Mouse (Mus musculus): ENCODE measurements around the gene Tmem11. TPM values are rescaled to one million over a fixed set of nuclear protein-coding genes. Genes with fewer than 3 reads are reported as not detected.

Tmem11 gene
- total RNA-seq, 2 experiments from 2014 or later: 26.8 to 29.1 TPM

- DNase-seq (ENCODE audit: low spot score in 2 of 2): no peak
- TF ChIP-seq CTCF (conservative IDR thresholded peaks at IDR 0.05): no peak
- Histone ChIP-seq H3K27ac (peak overlapping the region; percentile 59; the same call in 1 of the 2 replicates), H3K4me3 (no peak overlapping the region)
Measured at GRCm38 (mm10) chr11:60837644-60838406, 41.2 kb downstream of the Tmem11 start.

DNA sequence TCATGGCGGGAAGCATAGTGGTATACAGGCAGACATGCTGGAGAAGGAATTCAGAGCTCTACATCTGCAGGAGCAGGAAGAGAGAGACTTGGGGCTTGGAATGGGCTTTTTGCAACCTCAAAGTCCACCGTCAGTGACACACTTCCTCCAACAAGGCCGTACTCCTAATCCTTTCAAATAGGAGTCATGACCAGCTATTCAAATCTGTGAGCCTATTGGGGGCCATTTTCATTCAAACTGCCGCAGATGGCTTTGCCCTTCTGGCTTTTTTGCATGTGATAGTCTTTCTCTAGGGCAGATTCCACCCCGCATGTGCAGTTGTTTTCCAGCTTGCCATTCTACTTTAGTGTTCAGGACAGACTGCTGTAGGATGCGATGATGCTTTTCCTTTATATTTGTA, 42.2 kb downstream of the Tmem11 start:
- no peak for TF ChIP-seq CTCF (conservative IDR thresholded peaks at IDR 0.05)
- Histone ChIP-seq H3K4me3 (no peak overlapping the region), H3K27ac (peak overlapping the region; percentile 59; the same call in 1 of the 2 replicates)
- DNase-seq (ENCODE audit: low spot score in 2 of 2): no peak

- DNase-seq (ENCODE audit: low spot score in 2 of 2): peak; percentile 84 to 92
- TF ChIP-seq CTCF (conservative IDR thresholded peaks at IDR 0.05): no peak
- peak within 1 kb of the TSS; percentile 95 for H3K27ac ChIP-seq
- H3K4me3 ChIP-seq: peak within 1 kb of the TSS; percentile 81
Measured at GRCm38 (mm10) chr11:60830433-60831052, 48.5 kb downstream of the Tmem11 start, which contains the start of gene Dhrs7b. TSS of gene Dhrs7b (plus strand) at chr11:60830631.

GRCm38 (mm10) chr11:60828903-60829302, 50.2 kb downstream of the Tmem11 start:
- no peak for DNase-seq (ENCODE audit: low spot score in 2 of 2)
- no peak overlapping the region for H3K4me3 ChIP-seq
- TF ChIP-seq CTCF (conservative IDR thresholded peaks at IDR 0.05): peak; percentile 57
- no peak overlapping the region for H3K27ac ChIP-seq

GRCm38 (mm10) chr11:60827241-60827945, 51.7 kb downstream of the Tmem11 start:
- TF ChIP-seq CTCF (conservative IDR thresholded peaks at IDR 0.05): no peak

GRCm38 (mm10) chr11:60826700-60827099, 52.4 kb downstream of the Tmem11 start:
- TF ChIP-seq CTCF (conservative IDR thresholded peaks at IDR 0.05): no peak

More at GRCm38 (mm10) chr11:60827241-60827945, 51.7 kb downstream of the Tmem11 start:
- no peak overlapping the region for H3K27ac ChIP-seq
- no peak for DNase-seq (ENCODE audit: low spot score in 2 of 2)
- no peak overlapping the region for H3K4me3 ChIP-seq

DNA sequence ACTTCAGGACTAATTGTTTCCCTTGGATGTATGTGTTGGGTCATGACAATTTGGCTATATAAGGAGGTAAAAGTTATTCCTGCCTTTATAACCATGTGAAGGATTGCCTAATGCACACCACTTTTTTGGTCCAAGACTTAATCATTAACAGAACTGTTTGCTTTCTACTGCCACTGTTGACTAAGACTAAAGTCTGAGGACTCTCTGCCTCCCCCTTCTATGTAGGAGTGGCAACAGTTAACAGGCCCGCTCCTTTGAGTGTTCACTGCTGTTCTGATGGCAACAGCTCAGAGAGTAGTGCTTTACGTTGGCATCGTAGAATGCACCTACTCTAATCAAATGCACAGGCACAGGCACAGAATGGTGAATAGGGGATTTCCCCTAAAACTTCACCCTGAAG, 53.9 kb downstream of the Tmem11 start:
- no peak for DNase-seq (ENCODE audit: low spot score in 2 of 2)
- no peak for TF ChIP-seq CTCF (conservative IDR thresholded peaks at IDR 0.05)
- no peak overlapping the region for H3K27ac ChIP-seq
- no peak overlapping the region for H3K4me3 ChIP-seq

More at GRCm38 (mm10) chr11:60826700-60827099, 52.4 kb downstream of the Tmem11 start:
- H3K27ac ChIP-seq: no peak overlapping the region
- no peak for DNase-seq (ENCODE audit: low spot score in 2 of 2)
- no peak overlapping the region for H3K4me3 ChIP-seq

GRCm38 (mm10) chr11:60823771-60824170, 55.3 kb downstream of the Tmem11 start:
- H3K4me3 ChIP-seq: no peak overlapping the region
- no peak for DNase-seq (ENCODE audit: low spot score in 2 of 2)
- no peak for TF ChIP-seq CTCF (conservative IDR thresholded peaks at IDR 0.05)
- H3K27ac ChIP-seq: no peak overlapping the region

DNA sequence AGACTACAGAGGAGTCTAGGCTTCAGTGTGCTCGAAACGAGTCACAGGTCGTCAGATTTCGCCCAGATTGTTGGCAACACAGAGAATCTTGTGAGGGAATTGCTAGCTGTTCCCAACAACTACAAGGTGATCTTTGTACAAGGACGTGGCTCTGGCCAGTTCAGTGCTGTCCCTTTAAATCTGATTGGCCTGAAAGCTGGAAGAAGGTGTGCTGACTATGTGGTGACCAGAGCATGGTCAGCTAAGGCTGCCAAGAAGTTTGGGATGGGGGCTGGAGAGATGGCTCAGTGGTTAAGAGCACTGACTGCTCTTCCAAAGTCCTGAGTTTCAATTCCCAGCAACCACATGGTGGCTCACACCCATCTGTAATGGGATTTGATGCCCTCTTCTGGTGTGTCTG, 62.7 kb downstream of the Tmem11 start:
- no peak for DNase-seq (ENCODE audit: low spot score in 2 of 2)
- Histone ChIP-seq H3K27ac (no peak overlapping the region), H3K4me3 (no peak overlapping the region)
- no peak for TF ChIP-seq CTCF (conservative IDR thresholded peaks at IDR 0.05)

Other genes starting within 250 kb of the Tmem11 start
- gene Llgl1, start 179.5 kb downstream of the Tmem11 start, total RNA-seq (2021): 10 to 100 TPM; 43.0 to 43.3 TPM
- gene Flii, start 152.0 kb downstream of the Tmem11 start, total RNA-seq (2021): 10 to 100 TPM; 59.5 to 68.2 TPM
- 10 to 100 TPM; 21.2 to 25.0 TPM for gene Mief2, start 150.9 kb downstream of the Tmem11 start, total RNA-seq (2021)
- gene Top3a, start 101.9 kb downstream of the Tmem11 start, total RNA-seq (2021): 1 to 10 TPM; 6.6 to 8.5 TPM
- gene Smcr8, start 101.7 kb downstream of the Tmem11 start, total RNA-seq (2021): 10 to 100 TPM; 32.3 to 34.3 TPM
- gene Shmt1, start 67.6 kb downstream of the Tmem11 start, total RNA-seq (2021): 1 to 10 TPM; 8.6 to 9.6 TPM
- gene Dhrs7b, start 48.6 kb downstream of the Tmem11 start, total RNA-seq (2021): 10 to 100 TPM; 28.3 to 29.4 TPM
- gene Natd1, start 35.5 kb upstream of the Tmem11 start, total RNA-seq (2021): 10 to 100 TPM; 10.6 TPM
- 10 to 100 TPM; 13.1 to 15.2 TPM for gene Map2k3, start 52.8 kb upstream of the Tmem11 start, total RNA-seq (2021)
- gene Kcnj12, start 143.3 kb upstream of the Tmem11 start, total RNA-seq (2021): 1 to 10 TPM; 5.2 to 7.4 TPM
- 1 to 10 TPM in 1 of 2 experiments, under 1 TPM in 1; 0.98 to 1.5 TPM for gene Tnfrsf13b, start 247.5 kb upstream of the Tmem11 start, total RNA-seq (2021)

All from layer of hippocampus, adult 2 months (tissue).